Mouse (Mus musculus): ENCODE measurements around the gene Actb. TPM values are rescaled to one million over a fixed set of nuclear protein-coding genes. Genes with fewer than 3 reads are reported as not detected.
A peak's percentile ranks its signal among the peaks of the same experiment; 100 is the strongest.

Gene Actb
- polyA plus RNA-seq, 1 experiment, result 2,590 TPM

- peak overlapping the region; percentile 96 for H3K4me3 ChIP-seq (ENCODE audit: insufficient read depth, low read length)
- H3K4me1 ChIP-seq (ENCODE audit: control insufficient read depth, insufficient read depth, low read length), result peaks cover 18% of the 10 kb centered on the region; the same call in 1 of the 2 replicates
- no peak for TF ChIP-seq CTCF (IDR thresholded peaks at IDR 0.05; ENCODE audit: extremely low read depth, insufficient read depth, low read length)
- 0 out of 2 replicates have a peak, but pooled peaks have one; percentile 9 for TF ChIP-seq POLR2A (IDR thresholded peaks at IDR 0.05; ENCODE audit: extremely low read depth, insufficient read depth, low read length)
- no peak overlapping the region for H3K27ac ChIP-seq (ENCODE audit: insufficient read depth, low read length)
Observed at GRCm38 (mm10) chr5:142904208-142905037, 2.1 kb downstream of the Actb start.

- H3K4me1 ChIP-seq (ENCODE audit: control insufficient read depth, insufficient read depth, low read length), result peaks cover 22% of the 10 kb centered on the region
- peak overlapping the region; percentile 96; the same call in 1 of the 2 replicates for H3K4me3 ChIP-seq (ENCODE audit: insufficient read depth, low read length)
- TF ChIP-seq CTCF (IDR thresholded peaks at IDR 0.05; ENCODE audit: extremely low read depth, insufficient read depth, low read length), result no peak
- 0 out of 2 replicates have a peak, but pooled peaks have one; percentile 32 for TF ChIP-seq POLR2A (IDR thresholded peaks at IDR 0.05; ENCODE audit: extremely low read depth, insufficient read depth, low read length)
- no peak overlapping the region for H3K27ac ChIP-seq (ENCODE audit: insufficient read depth, low read length)
Observed at GRCm38 (mm10) chr5:142903470-142904207, 2.9 kb downstream of the Actb start.

- peaks cover 21% of the 10 kb centered on the region for H3K4me1 ChIP-seq (ENCODE audit: control insufficient read depth, insufficient read depth, low read length)
- no peak overlapping the region for H3K27ac ChIP-seq (ENCODE audit: insufficient read depth, low read length)
- no peak overlapping the region for H3K4me3 ChIP-seq (ENCODE audit: insufficient read depth, low read length)
- TF ChIP-seq POLR2A (IDR thresholded peaks at IDR 0.05; ENCODE audit: extremely low read depth, insufficient read depth, low read length) (peak; percentile 60), CTCF (IDR thresholded peaks at IDR 0.05; ENCODE audit: extremely low read depth, insufficient read depth, low read length) (no peak)
Observed at GRCm38 (mm10) chr5:142902506-142903314, 3.8 kb downstream of the Actb start.

- H3K27ac ChIP-seq (ENCODE audit: insufficient read depth, low read length), result no peak overlapping the region
- no peak overlapping the region for H3K4me3 ChIP-seq (ENCODE audit: insufficient read depth, low read length)
- peaks cover 18% of the 10 kb centered on the region for H3K4me1 ChIP-seq (ENCODE audit: control insufficient read depth, insufficient read depth, low read length)
- TF ChIP-seq POLR2A (IDR thresholded peaks at IDR 0.05; ENCODE audit: extremely low read depth, insufficient read depth, low read length), result no peak
- TF ChIP-seq CTCF (IDR thresholded peaks at IDR 0.05; ENCODE audit: extremely low read depth, insufficient read depth, low read length), result no peak
Observed at GRCm38 (mm10) chr5:142901846-142902505, 4.6 kb downstream of the Actb start.

- Histone ChIP-seq H3K4me3 (ENCODE audit: insufficient read depth, low read length) (no peak overlapping the region), H3K27ac (ENCODE audit: insufficient read depth, low read length) (no peak overlapping the region), H3K4me1 (ENCODE audit: control insufficient read depth, insufficient read depth, low read length) (peaks cover 18% of the 10 kb centered on the region)
- no peak for TF ChIP-seq POLR2A (IDR thresholded peaks at IDR 0.05; ENCODE audit: extremely low read depth, insufficient read depth, low read length)
- no peak for TF ChIP-seq CTCF (IDR thresholded peaks at IDR 0.05; ENCODE audit: extremely low read depth, insufficient read depth, low read length)
Observed at GRCm38 (mm10) chr5:142901355-142901802, 5.2 kb downstream of the Actb start.

GRCm38 (mm10) chr5:142900651-142901050 is 5.9 kb downstream of the Actb start:
- no peak overlapping the region for H3K27ac ChIP-seq (ENCODE audit: insufficient read depth, low read length)

GRCm38 (mm10) chr5:142899932-142900533 is 6.5 kb downstream of the Actb start:
- no peak for TF ChIP-seq CTCF (IDR thresholded peaks at IDR 0.05; ENCODE audit: extremely low read depth, insufficient read depth, low read length)
- TF ChIP-seq POLR2A (IDR thresholded peaks at IDR 0.05; ENCODE audit: extremely low read depth, insufficient read depth, low read length), result no peak
- Histone ChIP-seq H3K27ac (ENCODE audit: insufficient read depth, low read length) (no peak overlapping the region), H3K4me3 (ENCODE audit: insufficient read depth, low read length) (no peak overlapping the region)

More at GRCm38 (mm10) chr5:142900651-142901050, 5.9 kb downstream of the Actb start:
- Histone ChIP-seq H3K4me1 (ENCODE audit: control insufficient read depth, insufficient read depth, low read length) (peaks cover 18% of the 10 kb centered on the region), H3K4me3 (ENCODE audit: insufficient read depth, low read length) (no peak overlapping the region)
- TF ChIP-seq POLR2A (IDR thresholded peaks at IDR 0.05; ENCODE audit: extremely low read depth, insufficient read depth, low read length), result no peak

GRCm38 (mm10) chr5:142899057-142899601 is 7.4 kb downstream of the Actb start:
- Histone ChIP-seq H3K4me1 (ENCODE audit: control insufficient read depth, insufficient read depth, low read length) (peaks cover 15% of the 10 kb centered on the region), H3K27ac (ENCODE audit: insufficient read depth, low read length) (peak overlapping the region; percentile 32)
- TF ChIP-seq CTCF (IDR thresholded peaks at IDR 0.05; ENCODE audit: extremely low read depth, insufficient read depth, low read length), result no peak
- no peak for TF ChIP-seq POLR2A (IDR thresholded peaks at IDR 0.05; ENCODE audit: extremely low read depth, insufficient read depth, low read length)

More at GRCm38 (mm10) chr5:142899932-142900533, 6.5 kb downstream of the Actb start:
- H3K4me1 ChIP-seq (ENCODE audit: control insufficient read depth, insufficient read depth, low read length), result peaks cover 18% of the 10 kb centered on the region

More at GRCm38 (mm10) chr5:142899057-142899601, 7.4 kb downstream of the Actb start:
- H3K4me3 ChIP-seq (ENCODE audit: insufficient read depth, low read length), result no peak overlapping the region

Data from cortical plate, adult 2 months (tissue).